Mouse (Mus musculus) cerebellum, postnatal 14 days (tissue): ENCODE measurements around the gene Ccdc153.

Source experiments
- DNase-seq, 2 experiments: peaks; one replicate each; pipeline ENCODE4 v3.0.0; 2021; ENCODE audit warnings: mixed read lengths in 2 of 2

Ccdc153 gene

DNA sequence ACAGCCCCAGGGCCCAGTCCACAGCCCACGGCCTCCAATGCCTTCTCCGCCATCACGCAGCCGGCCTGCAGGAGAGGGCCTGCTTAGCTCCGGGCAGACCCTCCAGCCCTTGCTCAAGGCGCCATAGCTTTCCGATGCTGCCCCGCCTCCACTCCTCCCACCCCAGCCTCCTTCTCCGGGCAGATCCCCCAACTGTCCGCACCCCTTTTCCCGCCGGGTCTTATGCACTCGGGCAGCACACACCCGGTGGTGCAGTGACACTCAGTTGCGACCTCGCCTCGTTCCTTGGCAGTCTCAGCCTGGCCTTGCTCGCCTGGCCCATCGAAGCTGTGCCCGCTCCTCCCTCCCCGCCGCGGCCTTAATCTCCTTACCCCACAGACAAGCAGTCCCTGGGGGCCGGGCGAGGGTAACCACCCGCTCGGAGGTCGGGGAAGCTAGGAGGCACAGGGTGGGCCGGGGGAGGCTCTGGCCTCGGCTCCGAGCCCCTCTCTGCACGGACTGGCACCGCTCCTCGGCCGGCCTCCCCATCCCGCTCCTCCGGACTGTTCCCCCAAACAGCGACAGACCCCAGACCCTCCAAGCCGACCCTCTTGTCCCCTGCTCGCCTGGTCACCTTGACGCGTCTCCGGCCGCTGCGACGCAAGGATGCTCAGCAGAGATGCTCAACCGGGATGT is 47.1 kb downstream of the Ccdc153 start:
- DNase-seq: peak; percentile 56 to 64

DNA sequence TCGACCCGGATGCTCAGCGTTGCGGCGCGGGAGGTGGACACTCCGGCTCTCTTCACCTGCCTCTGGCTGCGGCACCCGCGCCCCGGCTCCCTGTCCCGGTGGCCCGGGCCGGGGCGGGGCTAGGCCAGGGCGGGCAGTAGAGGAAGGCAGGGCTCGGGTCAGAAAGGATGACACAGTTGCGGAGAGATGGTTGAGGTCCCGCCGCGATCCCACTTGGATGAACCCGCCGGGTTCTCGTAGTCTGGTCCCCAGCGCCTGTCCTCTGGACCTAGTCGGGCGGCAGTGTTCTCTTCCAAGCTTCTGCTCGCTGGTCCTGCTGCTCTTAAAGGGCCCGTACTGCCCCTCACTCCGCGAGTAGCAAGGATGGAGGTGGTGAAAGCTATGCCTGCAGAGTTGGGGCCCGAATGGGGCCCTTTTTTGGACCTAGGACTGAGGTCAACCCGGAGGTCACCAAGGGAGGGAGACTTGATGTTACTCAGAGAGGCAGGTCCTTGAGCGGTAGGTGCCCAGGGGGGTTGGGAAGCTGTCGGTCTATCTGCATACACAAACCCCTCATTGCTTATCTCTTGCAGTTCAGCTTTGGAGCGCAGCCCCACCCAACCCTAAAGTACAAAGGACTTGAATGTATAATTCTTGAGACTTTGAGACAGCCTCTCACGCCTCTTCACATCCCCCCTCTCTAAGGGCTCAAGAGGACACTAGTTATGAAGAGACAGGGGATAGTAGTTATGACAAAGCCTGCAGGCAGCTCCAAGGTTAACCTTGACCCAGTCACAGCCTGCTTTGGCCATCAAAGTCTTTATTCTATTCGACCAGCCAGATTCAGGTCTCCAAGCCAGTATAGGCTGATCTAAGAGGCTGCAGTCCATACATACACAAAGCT is 47.8 kb downstream of the Ccdc153 start, which contains the start of gene Abcg4:
TSS of gene Abcg4 (minus strand) at position 540 of the 883 bp plus-strand sequence.
- DNase-seq: peak; percentile 67 to 72

DNA sequence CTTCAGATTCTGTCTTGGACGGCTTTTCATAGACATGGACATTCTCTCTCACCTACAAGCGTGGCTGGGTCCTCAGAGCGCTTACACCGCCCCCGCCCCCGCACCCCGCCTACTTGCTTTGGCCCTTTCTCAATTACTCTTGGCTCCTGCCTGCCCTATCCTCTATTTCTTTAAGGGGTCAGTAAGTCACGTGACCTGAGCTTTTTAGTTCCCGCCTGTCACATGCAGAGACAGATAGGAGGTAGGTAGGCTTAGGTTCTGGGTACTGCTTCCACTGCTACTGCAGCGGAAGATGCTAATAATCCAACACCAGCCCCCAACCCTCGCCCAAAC is 48.4 kb downstream of the Ccdc153 start:
- DNase-seq: peak; percentile 29 to 40

- DNase-seq: peak; percentile 64 to 78
Measured at GRCm38 (mm10) chr9:44292490-44292889, 52.0 kb downstream of the Ccdc153 start.
